Mouse (Mus musculus): ENCODE measurements around the gene Gcgr. TPM values are rescaled to one million over a fixed set of nuclear protein-coding genes. Genes with fewer than 3 reads are reported as not detected.

Gene Gcgr
- polyA plus RNA-seq, 1 experiment from 2014 or later: 1.8 TPM

GRCm38 (mm10) chr11:120491317-120492023 is 39.0 kb upstream of the Gcgr start, which contains the start of gene Slc25a10:
TSS of gene Slc25a10 (plus strand) at chr11:120491840.
- H3K27me3 ChIP-seq (ENCODE audit: control insufficient read depth, insufficient read depth, low read length): no peaks in the 10 kb centered on the region
- peak within 1 kb of the TSS; percentile 81 for H3K9ac ChIP-seq (ENCODE audit: low read length)
- peak within 1 kb of the TSS; percentile 96 for H3K4me3 ChIP-seq (ENCODE audit: low read depth, low read length)
- H3K4me1 ChIP-seq (ENCODE audit: control insufficient read depth, insufficient read depth, low read length): peaks cover 20% of the 10 kb centered on the region
- DNase-seq (ENCODE audit: low spot score): peak; percentile 89
- peak; percentile 85 for ATAC-seq (ENCODE audit: insufficient number of reproducible peaks, low FRiP score, low TSS enrichment, low read depth)
- WGBS: under 1% methylated on average over 33 of the region's 35 CpGs
- peaks cover 28% of the 10 kb centered on the region for H3K36me3 ChIP-seq (ENCODE audit: control insufficient read depth, insufficient read depth, low read length)
- H3K9me3 ChIP-seq (ENCODE audit: control insufficient read depth, low read length): no peaks in the 10 kb centered on the region
- H3K4me2 ChIP-seq (ENCODE audit: low read depth, severe bottlenecking): peak within 1 kb of the TSS; percentile 92
- peak within 1 kb of the TSS; percentile 80 for H3K27ac ChIP-seq (replicated peaks; ENCODE audit: low read depth, low read length)

- H3K4me1 ChIP-seq (ENCODE audit: control insufficient read depth, insufficient read depth, low read length): peaks cover 20% of the 10 kb centered on the region
- H3K27ac ChIP-seq (replicated peaks; ENCODE audit: low read depth, low read length): peak overlapping the region; percentile 80
- ATAC-seq (ENCODE audit: insufficient number of reproducible peaks, low FRiP score, low TSS enrichment, low read depth) (peak; percentile 40), DNase-seq (ENCODE audit: low spot score) (peak; percentile 61)
- H3K4me3 ChIP-seq (ENCODE audit: low read depth, low read length): peak overlapping the region; percentile 96
- 0% methylated on average over 48 of the region's 48 CpGs for WGBS
- H3K9ac ChIP-seq (ENCODE audit: low read length): peak overlapping the region; percentile 81
- no peaks in the 10 kb centered on the region for H3K9me3 ChIP-seq (ENCODE audit: control insufficient read depth, low read length)
- H3K27me3 ChIP-seq (ENCODE audit: control insufficient read depth, insufficient read depth, low read length): no peaks in the 10 kb centered on the region
- peak overlapping the region; percentile 92 for H3K4me2 ChIP-seq (ENCODE audit: low read depth, severe bottlenecking)
- peaks cover 29% of the 10 kb centered on the region for H3K36me3 ChIP-seq (ENCODE audit: control insufficient read depth, insufficient read depth, low read length)
Observed at GRCm38 (mm10) chr11:120492024-120492877, 38.2 kb upstream of the Gcgr start.

- peak; percentile 44 for DNase-seq (ENCODE audit: low spot score)
- H3K27ac ChIP-seq (replicated peaks; ENCODE audit: low read depth, low read length): no peak overlapping the region
- no peaks in the 10 kb centered on the region for H3K27me3 ChIP-seq (ENCODE audit: control insufficient read depth, insufficient read depth, low read length)
- peak overlapping the region; percentile 92 for H3K4me2 ChIP-seq (ENCODE audit: low read depth, severe bottlenecking)
- H3K4me3 ChIP-seq (ENCODE audit: low read depth, low read length): peak overlapping the region; percentile 96
- H3K36me3 ChIP-seq (ENCODE audit: control insufficient read depth, insufficient read depth, low read length): peaks cover 25% of the 10 kb centered on the region; the same call in 1 of the 2 replicates
- ATAC-seq (ENCODE audit: insufficient number of reproducible peaks, low FRiP score, low TSS enrichment, low read depth): no peak
- H3K9me3 ChIP-seq (ENCODE audit: control insufficient read depth, low read length): no peaks in the 10 kb centered on the region
- H3K4me1 ChIP-seq (ENCODE audit: control insufficient read depth, insufficient read depth, low read length): peaks cover 20% of the 10 kb centered on the region
- WGBS: 28% methylated on average over 3 of the region's 3 CpGs
- H3K9ac ChIP-seq (ENCODE audit: low read length): peak overlapping the region; percentile 81
Observed at GRCm38 (mm10) chr11:120492878-120493203, 37.7 kb upstream of the Gcgr start.

GRCm38 (mm10) chr11:120493351-120493750 is 37.1 kb upstream of the Gcgr start:
- 64% methylated on average over 3 of the region's 3 CpGs for WGBS
- no peaks in the 10 kb centered on the region for H3K27me3 ChIP-seq (ENCODE audit: control insufficient read depth, insufficient read depth, low read length)
- peak overlapping the region; percentile 92 for H3K4me2 ChIP-seq (ENCODE audit: low read depth, severe bottlenecking)
- no peaks in the 10 kb centered on the region for H3K9me3 ChIP-seq (ENCODE audit: control insufficient read depth, low read length)
- no peak overlapping the region for H3K27ac ChIP-seq (replicated peaks; ENCODE audit: low read depth, low read length)
- peaks cover 25% of the 10 kb centered on the region; the same call in 1 of the 2 replicates for H3K36me3 ChIP-seq (ENCODE audit: control insufficient read depth, insufficient read depth, low read length)
- peak overlapping the region; percentile 81; the same call in 1 of the 2 replicates for H3K9ac ChIP-seq (ENCODE audit: low read length)
- no peak for ATAC-seq (ENCODE audit: insufficient number of reproducible peaks, low FRiP score, low TSS enrichment, low read depth)
- no peak for DNase-seq (ENCODE audit: low spot score)
- peak overlapping the region; percentile 96; the same call in 1 of the 2 replicates for H3K4me3 ChIP-seq (ENCODE audit: low read depth, low read length)
- H3K4me1 ChIP-seq (ENCODE audit: control insufficient read depth, insufficient read depth, low read length): peaks cover 20% of the 10 kb centered on the region

GRCm38 (mm10) chr11:120493911-120494310 is 36.6 kb upstream of the Gcgr start:
- 85% methylated on average over 3 of the region's 3 CpGs for WGBS
- Histone ChIP-seq H3K36me3 (ENCODE audit: control insufficient read depth, insufficient read depth, low read length) (peaks cover 27% of the 10 kb centered on the region; the same call in 1 of the 2 replicates), H3K4me3 (ENCODE audit: low read depth, low read length) (no peak overlapping the region), H3K9me3 (ENCODE audit: control insufficient read depth, low read length) (no peaks in the 10 kb centered on the region), H3K27me3 (ENCODE audit: control insufficient read depth, insufficient read depth, low read length) (no peaks in the 10 kb centered on the region), H3K9ac (ENCODE audit: low read length) (no peak overlapping the region), H3K27ac (replicated peaks; ENCODE audit: low read depth, low read length) (no peak overlapping the region), H3K4me1 (ENCODE audit: control insufficient read depth, insufficient read depth, low read length) (peaks cover 20% of the 10 kb centered on the region), H3K4me2 (ENCODE audit: low read depth, severe bottlenecking) (no peak overlapping the region)
- ATAC-seq (ENCODE audit: insufficient number of reproducible peaks, low FRiP score, low TSS enrichment, low read depth): no peak
- DNase-seq (ENCODE audit: low spot score): no peak

- H3K4me3 ChIP-seq (ENCODE audit: low read depth, low read length): no peak overlapping the region
- no peak overlapping the region for H3K4me2 ChIP-seq (ENCODE audit: low read depth, severe bottlenecking)
- DNase-seq (ENCODE audit: low spot score): no peak
- WGBS: 93% methylated on average over 3 of the region's 3 CpGs
- no peaks in the 10 kb centered on the region for H3K9me3 ChIP-seq (ENCODE audit: control insufficient read depth, low read length)
- no peak overlapping the region for H3K9ac ChIP-seq (ENCODE audit: low read length)
- ATAC-seq (ENCODE audit: insufficient number of reproducible peaks, low FRiP score, low TSS enrichment, low read depth): no peak
- no peaks in the 10 kb centered on the region for H3K27me3 ChIP-seq (ENCODE audit: control insufficient read depth, insufficient read depth, low read length)
- no peak overlapping the region for H3K27ac ChIP-seq (replicated peaks; ENCODE audit: low read depth, low read length)
- H3K4me1 ChIP-seq (ENCODE audit: control insufficient read depth, insufficient read depth, low read length): peaks cover 7% of the 10 kb centered on the region
- peaks cover 23% of the 10 kb centered on the region; the same call in 1 of the 2 replicates for H3K36me3 ChIP-seq (ENCODE audit: control insufficient read depth, insufficient read depth, low read length)
Observed at GRCm38 (mm10) chr11:120497436-120497835, 33.1 kb upstream of the Gcgr start.

GRCm38 (mm10) chr11:120498226-120498625 is 32.3 kb upstream of the Gcgr start:
- H3K9me3 ChIP-seq (ENCODE audit: control insufficient read depth, low read length): no peaks in the 10 kb centered on the region
- peaks cover 23% of the 10 kb centered on the region; the same call in 1 of the 2 replicates for H3K36me3 ChIP-seq (ENCODE audit: control insufficient read depth, insufficient read depth, low read length)
- H3K27me3 ChIP-seq (ENCODE audit: control insufficient read depth, insufficient read depth, low read length): no peaks in the 10 kb centered on the region
- H3K4me2 ChIP-seq (ENCODE audit: low read depth, severe bottlenecking): no peak overlapping the region
- H3K4me3 ChIP-seq (ENCODE audit: low read depth, low read length): no peak overlapping the region
- H3K4me1 ChIP-seq (ENCODE audit: control insufficient read depth, insufficient read depth, low read length): peaks cover 2% of the 10 kb centered on the region
- ATAC-seq (ENCODE audit: insufficient number of reproducible peaks, low FRiP score, low TSS enrichment, low read depth): no peak
- H3K9ac ChIP-seq (ENCODE audit: low read length): no peak overlapping the region
- 95% methylated on average over 12 of the region's 12 CpGs for WGBS
- no peak overlapping the region for H3K27ac ChIP-seq (replicated peaks; ENCODE audit: low read depth, low read length)
- DNase-seq (ENCODE audit: low spot score): no peak

GRCm38 (mm10) chr11:120498891-120499290 is 31.6 kb upstream of the Gcgr start:
- H3K4me2 ChIP-seq (ENCODE audit: low read depth, severe bottlenecking): no peak overlapping the region
- no peak overlapping the region for H3K4me3 ChIP-seq (ENCODE audit: low read depth, low read length)
- no peak overlapping the region for H3K9ac ChIP-seq (ENCODE audit: low read length)
- H3K27ac ChIP-seq (replicated peaks; ENCODE audit: low read depth, low read length): no peak overlapping the region
- no peaks in the 10 kb centered on the region for H3K27me3 ChIP-seq (ENCODE audit: control insufficient read depth, insufficient read depth, low read length)
- 86% methylated on average over 5 of the region's 5 CpGs for WGBS
- DNase-seq (ENCODE audit: low spot score) (no peak), ATAC-seq (ENCODE audit: insufficient number of reproducible peaks, low FRiP score, low TSS enrichment, low read depth) (no peak)
- H3K4me1 ChIP-seq (ENCODE audit: control insufficient read depth, insufficient read depth, low read length): no peaks in the 10 kb centered on the region
- H3K36me3 ChIP-seq (ENCODE audit: control insufficient read depth, insufficient read depth, low read length): peaks cover 23% of the 10 kb centered on the region; the same call in 1 of the 2 replicates
- no peaks in the 10 kb centered on the region for H3K9me3 ChIP-seq (ENCODE audit: control insufficient read depth, low read length)
